Mouse (Mus musculus): ENCODE measurements at regions not wholly inside any gene's neighbourhood (a gene's known extent, or its start where the extent isn't known, plus 50 kb on each side); places are given as distances from the start of the nearest gene placed in this dataset.
"Not testable (repeated sequence)": the region's sequence is repeated elsewhere in the genome, so short reads cannot be mapped to it uniquely, and the experiment has no call there.

GRCm38 (mm10) chr7:83433959-83434715 is 150.6 kb upstream of the Tmc3 start:
- no peak for DNase-seq

- DNase-seq = no peak
Measured at GRCm38 (mm10) chr7:83438538-83439393, 146.0 kb upstream of the Tmc3 start.

GRCm38 (mm10) chr7:83443596-83444278 is 141.0 kb upstream of the Tmc3 start:
- no peak for DNase-seq

- DNase-seq = no peak
Measured at GRCm38 (mm10) chr7:83444279-83444615, 140.5 kb upstream of the Tmc3 start.

DNA sequence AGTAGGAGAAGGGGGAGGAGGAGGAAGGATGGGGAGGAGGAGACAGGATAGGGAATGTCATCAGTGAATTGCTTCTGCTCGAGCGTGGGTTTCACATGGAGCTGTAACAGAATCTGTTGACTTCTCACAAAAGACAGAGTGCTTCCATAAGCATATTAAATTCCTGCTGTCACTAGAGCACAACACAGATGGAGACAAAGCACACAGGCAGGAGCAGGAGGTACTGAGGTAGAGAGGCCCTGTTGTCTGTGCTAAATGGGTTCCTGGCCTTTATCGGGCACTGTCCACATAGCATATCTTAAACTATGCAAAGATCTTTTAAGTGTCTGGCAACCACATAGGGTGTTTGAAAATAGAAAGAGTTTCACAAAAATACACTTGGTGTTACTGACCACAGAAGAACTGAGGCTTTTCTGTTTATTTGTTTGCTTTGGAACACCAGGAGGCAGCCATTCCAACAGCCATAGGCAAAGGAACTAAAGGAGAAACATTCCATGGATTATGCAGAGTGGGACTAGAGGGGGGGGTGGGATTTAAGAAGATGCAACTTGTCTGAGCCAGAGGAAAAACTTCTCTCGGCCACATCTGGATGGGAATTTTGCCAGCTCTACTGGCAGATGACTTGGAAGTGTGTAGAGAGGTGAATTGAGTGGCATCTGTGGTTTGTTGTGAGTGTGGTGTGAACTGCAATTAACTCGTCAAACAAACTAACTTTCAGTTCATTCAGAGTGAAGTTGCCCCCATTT is 139.4 kb upstream of the Tmc3 start:
- no peak for DNase-seq

GRCm38 (mm10) chr7:83450346-83450745 is 134.4 kb upstream of the Tmc3 start:
- no peak for DNase-seq

DNA sequence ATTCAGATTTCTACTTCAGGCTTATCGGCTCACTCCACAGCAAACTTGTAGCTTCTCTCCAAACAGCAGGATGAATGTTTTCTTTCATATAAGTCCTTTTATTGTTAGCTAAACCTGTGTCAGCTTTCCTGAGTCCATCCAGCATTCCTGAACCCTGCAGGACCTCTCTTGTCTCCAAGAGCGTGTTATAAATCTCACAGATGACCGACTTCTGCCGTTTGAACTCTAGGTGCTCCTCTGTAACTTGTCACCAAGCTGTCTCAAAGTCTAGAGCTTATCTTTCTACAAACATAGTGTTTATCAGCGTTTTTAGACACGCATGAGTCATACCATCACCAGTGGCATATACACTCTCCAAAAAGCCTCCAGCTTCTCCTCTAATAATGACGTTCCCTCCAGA is 132.4 kb upstream of the Tmc3 start:
- no peak for DNase-seq

- DNase-seq = no peak
Measured at GRCm38 (mm10) chr7:83459520-83459919, 125.2 kb upstream of the Tmc3 start.

DNA sequence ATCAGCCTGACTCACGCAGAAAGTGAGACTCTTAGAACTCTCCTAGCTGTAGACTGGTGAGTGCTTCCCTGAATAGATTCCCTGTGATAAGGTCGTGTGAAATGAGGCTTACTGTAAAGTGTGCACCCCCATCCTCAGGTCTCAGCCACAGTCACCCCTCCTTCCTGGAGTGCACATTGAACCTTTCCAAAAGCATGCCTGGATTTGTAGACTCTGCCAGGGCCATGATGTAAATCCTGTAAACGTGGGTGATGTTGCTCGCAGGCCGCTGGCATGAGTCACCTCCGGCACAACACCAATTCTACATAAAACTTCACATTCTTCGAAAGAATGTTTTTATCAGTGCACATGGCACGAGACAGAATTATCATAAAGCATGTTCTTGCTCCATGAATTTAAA is 117.7 kb upstream of the Tmc3 start:
- no peak for DNase-seq

DNA sequence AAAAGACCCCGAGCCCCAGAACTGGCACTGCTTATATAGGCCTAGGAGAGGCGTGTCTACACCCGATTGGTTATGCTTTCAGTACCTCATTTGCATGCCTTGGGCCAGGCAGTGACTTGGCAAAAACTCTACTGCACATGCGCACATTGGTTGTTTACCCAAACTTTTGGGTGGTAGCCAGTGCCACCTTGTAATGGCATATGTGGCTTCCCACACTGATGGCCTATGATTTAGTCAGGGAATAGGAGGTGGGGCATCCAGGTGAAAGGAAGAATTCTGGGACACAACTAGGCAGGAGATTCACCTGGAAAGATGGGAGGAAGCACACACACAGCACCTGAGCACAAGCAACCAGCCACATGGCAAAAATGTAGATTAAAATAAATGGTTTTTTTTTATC is 114.9 kb upstream of the Tmc3 start:
- DNase-seq = not testable (repeated sequence)

DNA sequence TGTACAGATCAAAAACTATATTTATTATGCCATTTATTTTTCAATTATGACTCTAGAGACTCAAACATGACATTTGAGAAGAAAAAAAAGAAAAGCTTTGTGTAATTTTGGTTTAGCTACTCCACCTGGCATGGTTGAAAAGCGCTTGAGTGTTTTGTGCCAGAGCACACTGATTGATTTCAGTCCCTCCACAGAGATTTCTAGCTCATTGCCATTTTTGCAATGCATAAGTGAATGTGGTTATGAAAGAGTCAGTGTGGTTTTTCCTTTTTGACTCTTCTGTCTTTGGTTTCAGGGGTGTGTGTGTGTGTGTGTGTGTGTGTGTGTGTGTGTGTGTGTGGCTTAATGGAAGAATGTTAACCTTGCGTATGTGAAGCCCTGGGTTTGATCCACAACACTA is 113.6 kb upstream of the Tmc3 start:
- DNase-seq = no peak

DNA sequence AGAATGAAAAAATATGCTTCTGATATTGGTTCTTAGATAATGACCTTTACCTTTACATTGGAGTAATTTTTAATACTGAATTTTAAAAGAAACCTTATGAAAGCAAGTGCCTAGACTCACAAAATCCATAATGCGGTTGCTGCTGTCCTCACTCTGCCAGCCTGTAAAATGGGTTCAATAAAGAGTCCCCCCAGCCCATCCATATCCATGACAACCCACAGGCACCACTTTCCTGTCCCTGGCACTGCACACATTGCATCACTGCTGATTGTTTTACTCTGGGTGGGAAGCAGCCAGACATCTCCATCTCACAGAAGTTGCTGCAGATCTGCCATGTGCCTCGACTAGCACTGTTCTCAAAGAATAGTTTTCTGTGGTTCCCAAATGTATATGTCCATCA is 110.3 kb upstream of the Tmc3 start:
- no peak for DNase-seq

DNA sequence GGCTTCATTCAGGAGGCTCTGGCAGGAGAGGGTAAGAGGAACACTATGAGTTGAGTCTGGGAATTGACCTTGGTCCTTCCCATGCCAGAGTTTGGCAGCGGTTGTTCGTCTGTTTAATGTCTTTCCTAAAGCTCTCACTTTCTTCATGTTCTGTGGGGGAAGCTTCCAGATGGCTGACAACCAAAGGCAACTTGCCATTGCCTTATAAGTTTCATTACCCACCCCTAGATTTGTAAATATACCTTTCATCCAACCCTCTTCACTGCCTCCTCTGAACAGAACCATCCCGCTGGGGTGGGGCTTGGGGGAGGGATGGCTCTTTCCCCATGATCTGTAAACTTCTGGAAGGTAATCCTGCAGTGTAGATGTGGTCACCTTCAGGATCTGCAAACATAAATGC is 109.7 kb upstream of the Tmc3 start:
- DNase-seq = no peak

GRCm38 (mm10) chr7:83475438-83476160 is 109.1 kb upstream of the Tmc3 start:
- DNase-seq = peak; percentile 67

DNA sequence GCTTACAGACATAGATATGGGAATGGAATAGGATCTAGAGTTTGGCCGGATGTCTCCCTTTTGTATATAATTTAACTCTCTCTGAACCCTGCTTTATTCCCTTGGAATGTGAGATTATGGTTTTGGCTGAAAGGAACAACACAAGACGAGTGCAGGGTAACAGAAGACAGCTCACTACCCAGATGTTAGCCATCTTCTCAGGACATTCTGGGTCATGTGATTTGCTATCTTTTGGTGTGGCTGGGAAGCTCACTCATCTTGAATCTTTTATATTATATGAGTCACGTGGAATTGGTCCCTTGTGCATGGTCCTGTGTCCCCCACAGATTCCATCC is 108.6 kb upstream of the Tmc3 start:
- no peak for DNase-seq

- no peak for DNase-seq
Measured at GRCm38 (mm10) chr7:83476861-83477260, 107.9 kb upstream of the Tmc3 start.

DNA sequence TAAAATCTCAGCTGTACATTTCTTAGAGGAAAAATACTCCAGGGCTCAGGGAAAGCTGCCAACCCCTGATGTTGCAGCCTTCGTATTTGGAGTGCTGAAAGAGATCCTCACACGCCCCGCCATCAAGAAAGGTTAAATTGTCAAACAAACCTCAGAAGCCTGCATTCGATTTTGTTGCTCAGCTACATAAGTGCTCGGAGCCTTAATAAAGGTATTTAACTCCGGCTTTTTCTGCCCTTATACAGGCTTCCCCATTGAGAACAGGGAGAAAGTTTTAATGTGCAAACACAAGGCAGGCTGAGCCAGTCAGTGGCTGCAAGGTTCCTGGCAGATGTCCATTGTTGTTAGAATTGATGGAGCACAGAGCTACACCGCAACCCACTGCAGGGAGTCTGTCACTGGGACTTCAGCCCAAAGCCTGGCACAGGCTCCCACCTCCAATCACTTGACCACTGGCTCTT is 107.0 kb upstream of the Tmc3 start:
- peak; percentile 27 for DNase-seq

- DNase-seq = no peak
Measured at GRCm38 (mm10) chr7:83481655-83482054, 103.1 kb upstream of the Tmc3 start.

DNA sequence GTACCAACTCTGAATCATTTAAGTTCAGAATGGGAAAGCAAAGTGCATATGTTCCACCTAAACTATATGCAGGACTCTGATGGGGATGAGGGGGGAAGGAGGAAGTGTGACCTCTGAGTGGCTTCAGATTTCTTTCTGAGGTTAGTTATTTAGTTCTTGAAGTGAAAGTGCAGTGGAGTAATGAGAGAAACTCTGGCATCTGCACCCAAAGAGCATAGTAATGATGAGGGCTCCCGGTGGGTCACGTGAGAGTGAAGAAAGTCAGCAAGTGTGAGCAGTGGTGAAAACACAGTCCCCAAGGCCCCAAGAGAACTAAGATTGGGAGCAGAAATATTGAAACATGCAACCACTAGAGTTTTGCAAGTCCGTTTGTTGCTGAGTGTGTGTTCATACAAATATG is 102.5 kb upstream of the Tmc3 start:
- no peak for DNase-seq

- no peak for DNase-seq
Measured at GRCm38 (mm10) chr7:83482671-83483304, 101.9 kb upstream of the Tmc3 start.

DNA sequence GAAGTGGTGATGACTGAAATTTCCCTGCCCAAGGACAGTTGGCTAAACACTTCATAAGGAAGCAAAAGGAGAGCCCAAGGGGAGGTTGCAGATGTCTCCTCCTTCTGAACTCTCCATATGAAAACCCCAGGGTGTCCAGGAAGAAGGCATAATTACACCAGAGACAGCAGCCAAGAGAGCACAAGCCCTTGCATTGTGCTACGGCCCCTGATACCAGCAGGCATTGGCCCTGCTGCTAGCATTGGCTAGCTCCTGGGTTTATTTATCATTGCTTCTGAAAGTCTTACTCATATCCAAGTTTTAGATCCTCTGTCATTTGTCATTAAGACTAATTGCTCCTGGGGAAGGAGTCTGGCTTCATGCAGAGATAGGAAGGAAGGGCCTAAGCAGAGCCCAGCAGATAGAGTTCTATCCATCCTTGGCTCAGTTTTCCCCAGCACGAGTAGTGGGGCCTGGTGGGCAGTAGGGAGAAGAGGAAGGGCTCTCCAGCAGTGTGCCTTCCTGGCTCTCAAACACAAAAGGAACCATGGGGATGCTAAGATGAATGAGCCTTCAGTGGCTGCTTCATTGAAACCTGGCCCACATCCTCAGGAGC is 98.5 kb upstream of the Tmc3 start:
- DNase-seq = no peak

DNA sequence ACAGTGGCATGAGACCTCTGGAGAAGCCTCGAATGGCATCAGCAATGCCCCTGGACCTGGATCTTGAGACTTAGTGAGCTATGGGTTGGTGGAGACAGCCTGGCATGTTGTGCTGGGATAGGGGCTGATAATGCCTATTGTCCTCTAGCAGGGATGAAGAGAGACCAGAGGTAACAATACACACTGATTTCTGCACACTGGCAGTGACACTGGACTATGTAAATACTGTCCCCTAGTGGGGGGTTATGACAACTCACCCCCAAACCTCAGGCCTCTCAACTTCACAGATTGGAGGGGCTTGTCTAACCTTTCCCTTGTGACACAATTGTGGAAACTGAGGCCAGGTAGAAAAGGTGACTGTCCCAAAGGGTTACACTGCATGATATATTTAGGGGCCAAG is 94.9 kb upstream of the Tmc3 start:
- DNase-seq = no peak

Measured in cerebellum, adult 11 months (tissue).